Mouse (Mus musculus): ENCODE data around the gene Ace3.

Ace3 gene

GRCm38 (mm10) chr11:106045780-106046179 is 51.3 kb downstream of the Ace3 start:
- no peak for DNase-seq

- no peak for DNase-seq
Measured at GRCm38 (mm10) chr11:106046584-106046983, 52.1 kb downstream of the Ace3 start.

DNA sequence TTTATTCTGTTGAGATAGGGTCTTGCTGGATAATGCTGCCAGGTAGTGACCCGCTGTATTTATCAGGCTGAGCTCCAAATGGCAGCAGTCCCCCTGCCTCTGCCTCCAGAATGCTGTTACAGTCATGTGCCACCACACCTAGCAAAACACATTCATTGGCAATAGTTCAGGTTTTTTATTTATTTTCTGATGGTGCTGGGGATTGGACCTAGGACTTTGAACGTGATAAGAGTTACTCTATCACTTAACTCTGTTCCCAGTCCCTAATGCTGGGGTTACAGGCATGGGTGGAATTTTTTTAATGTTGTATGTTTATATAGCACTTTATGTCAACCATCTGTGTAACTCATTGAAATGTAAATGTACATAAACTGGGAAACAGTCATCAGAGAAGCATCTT is 59.4 kb downstream of the Ace3 start:
- DNase-seq, result no peak

DNA sequence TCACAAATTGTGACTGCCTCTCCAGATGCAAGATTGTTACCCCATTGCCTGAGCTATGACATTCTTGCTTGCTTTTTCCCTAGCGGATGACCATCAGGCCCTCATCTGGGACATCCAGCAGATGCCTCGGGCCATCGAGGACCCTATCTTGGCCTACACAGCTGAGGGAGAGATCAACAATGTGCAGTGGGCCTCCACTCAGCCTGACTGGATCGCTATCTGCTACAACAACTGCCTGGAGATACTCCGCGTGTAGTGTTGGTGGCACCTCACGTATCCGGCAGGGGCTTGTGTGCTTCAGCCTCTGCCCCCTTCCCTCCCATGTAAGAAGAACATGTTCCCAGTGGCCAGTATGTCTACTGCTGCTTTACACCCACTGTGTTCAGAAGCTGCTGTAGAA is 60.1 kb downstream of the Ace3 start:
- DNase-seq, result no peak
